Mouse (Mus musculus): ENCODE data around the gene Stag2.

- no peak for TF ChIP-seq CTCF (IDR thresholded peaks at IDR 0.05; ENCODE audit: borderline replicate concordance, control insufficient read depth, extremely low read depth, insufficient read depth, low read length, poor library complexity)
- no peak for TF ChIP-seq POLR2A (IDR thresholded peaks at IDR 0.05; ENCODE audit: control insufficient read depth, extremely low read depth, insufficient read depth, low read length, poor library complexity)
Measured at GRCm38 (mm10) chrX:42139882-42140281, 9.2 kb upstream of the Stag2 start.

Data from thymus, adult 2 months (tissue).